Mouse (Mus musculus) thymus, postnatal 25 days (tissue): ENCODE measurements around the gene Map10.

Source experiments
- DNase-seq: peaks from one replicate; pipeline ENCODE4 v3.0.0; 2022

The Map10 gene

DNA sequence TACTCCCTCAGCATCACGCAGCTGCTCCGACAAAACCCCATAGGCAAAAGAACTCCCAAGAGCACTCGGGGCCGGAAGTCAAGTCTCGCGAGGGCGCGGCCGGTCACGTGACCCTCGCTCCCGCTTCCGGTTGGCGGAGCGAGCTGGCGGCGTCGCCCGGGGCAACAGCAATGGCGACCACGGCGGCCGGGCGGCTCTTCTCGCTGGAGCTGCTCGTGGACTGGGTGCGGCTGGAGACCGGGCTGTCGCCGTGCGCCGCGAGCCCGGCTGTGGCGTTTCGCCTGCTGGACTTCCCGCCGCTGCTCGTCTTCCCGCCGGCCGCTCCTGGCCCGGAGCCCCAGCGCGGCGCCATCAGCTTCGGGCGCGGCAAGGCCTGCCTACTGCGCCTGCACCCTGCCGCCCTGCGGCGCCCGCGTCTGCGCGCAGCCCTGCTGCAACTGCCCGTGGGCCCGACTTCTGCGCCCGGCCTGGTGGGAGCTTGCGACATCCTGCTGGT lies at the start of gene Map10:
Gene Map10 (plus strand): TSS at position 119 of the 496 bp plus-strand sequence.
- peak; percentile 86 for DNase-seq

DNA sequence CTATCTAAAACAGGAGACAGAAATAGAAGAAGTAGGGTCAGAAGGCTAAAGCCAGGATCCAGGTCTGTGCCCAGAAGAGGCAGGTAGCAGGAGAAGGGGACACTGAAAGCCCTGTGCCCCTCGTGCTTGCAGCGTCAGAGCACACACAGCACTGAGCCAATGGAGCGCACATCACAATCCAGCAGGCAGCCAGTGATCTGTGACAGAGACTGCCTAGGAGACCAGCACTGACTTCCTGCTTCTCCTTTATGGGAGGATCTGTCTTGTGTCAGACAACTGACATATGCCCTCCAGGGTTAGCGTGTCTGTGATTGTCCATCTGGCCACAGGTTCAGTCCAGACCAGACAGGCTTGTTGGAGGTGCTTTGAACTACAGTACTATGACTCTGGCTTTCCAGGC lies 49.3 kb upstream of the Map10 start:
- DNase-seq = no peak

DNA sequence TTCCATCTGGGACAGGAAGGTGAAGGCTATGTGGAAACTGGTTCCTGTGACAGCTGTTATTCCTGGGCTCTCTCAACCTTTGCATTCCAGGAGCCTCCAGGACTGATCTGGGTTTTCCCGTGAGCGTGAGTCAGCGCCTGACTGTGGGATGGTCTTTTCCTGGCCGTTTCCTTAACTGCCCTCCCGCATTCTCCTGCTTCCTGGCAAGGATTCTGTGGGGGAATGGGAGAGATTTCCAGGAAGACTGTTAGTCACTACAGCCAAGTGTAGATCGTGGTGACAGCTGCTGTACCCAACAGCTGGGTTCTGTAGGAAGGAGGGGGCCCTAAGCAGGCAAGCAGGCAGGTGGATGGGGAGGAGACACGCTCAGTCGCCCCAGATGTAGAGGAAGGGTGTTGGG lies 45.3 kb upstream of the Map10 start:
- no peak for DNase-seq

DNA sequence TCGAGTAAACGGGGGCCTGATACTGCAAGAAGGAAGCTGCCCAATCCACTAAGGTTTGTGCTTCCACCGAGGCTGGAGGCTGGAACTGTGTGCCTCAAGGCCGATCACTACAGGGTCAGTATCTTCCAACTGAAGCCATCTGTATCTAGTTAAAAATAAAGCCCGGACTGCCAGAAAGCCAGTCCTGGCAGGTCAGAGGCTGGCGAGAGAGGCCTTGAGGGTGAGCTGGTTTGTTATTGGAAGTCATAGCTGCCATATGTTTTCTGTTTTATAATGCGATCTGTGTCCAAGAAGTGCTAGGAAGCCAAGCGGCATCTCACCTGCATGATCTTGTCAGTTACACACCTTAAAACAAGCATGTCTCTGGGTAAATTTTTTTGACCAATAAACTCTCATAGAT lies 43.2 kb upstream of the Map10 start:
- no peak for DNase-seq

DNA sequence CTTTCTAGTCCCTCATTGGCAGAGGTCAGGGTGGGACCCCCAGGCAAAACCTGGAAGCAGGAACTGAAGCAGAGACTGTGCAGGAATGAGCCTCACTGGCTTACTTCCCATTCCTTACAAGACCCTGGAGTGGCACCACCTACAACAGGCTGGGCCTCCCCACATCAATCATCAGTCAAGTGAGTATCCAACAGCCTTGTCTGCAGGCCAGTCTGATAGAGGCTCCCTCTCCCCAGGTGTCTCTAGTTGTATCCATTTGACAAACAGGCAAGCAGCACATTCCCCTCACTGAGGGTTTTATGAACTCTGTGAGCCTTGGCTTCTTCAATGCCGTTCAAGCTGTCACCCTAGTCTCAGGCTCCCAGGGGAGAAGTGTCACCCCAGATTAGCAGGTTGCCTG lies 40.8 kb upstream of the Map10 start:
- no peak for DNase-seq

DNA sequence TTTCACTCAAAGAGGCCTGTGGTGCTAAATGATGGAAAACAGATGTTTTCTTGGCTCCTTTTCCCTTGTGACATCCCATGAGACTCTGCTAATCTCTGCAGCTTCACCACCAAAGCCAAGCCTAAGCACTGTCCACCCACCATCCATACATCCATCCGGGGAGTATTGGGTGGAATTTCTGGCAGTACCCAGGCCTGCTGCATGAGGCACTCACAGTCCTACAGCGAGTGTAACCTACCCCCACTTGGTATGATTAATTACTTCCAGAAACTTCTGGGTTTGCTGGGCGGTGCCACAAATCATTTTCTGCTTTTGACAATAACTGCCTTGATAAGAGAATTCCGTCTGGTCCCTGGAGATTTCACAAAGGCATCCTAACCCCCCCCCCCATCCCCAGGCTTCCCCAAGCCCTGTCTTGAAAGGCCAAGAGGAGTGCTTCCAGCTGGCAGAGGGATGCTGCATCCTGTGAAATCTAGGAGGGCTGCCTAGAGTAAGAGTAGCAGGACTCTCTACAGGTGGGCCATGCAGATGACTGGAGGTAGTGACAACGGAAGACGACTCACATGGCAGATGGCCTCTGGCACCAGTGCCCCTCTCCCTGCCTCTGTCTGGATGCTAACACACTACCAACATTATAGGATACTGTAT lies 31.1 kb upstream of the Map10 start:
- DNase-seq = no peak

DNA sequence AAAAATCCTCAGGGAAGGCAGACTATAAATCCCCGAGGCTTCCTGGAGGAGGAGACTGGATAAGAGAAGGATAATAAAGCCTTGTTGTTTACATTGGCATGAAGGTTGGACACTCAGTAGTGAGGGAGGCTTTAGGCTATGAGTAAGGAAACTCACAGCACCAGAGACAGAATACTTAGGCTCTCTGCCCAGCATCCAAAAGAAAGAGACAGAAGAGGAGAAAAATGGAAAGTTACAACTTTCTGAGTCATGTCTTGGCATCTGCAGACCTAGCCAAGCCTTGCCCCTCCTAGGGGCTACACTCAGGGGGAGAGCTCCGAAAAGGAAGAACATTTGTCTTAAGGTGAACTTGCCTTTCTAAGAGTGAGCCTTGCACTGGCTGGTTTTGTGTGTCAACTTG lies 30.0 kb upstream of the Map10 start:
- no peak for DNase-seq

DNA sequence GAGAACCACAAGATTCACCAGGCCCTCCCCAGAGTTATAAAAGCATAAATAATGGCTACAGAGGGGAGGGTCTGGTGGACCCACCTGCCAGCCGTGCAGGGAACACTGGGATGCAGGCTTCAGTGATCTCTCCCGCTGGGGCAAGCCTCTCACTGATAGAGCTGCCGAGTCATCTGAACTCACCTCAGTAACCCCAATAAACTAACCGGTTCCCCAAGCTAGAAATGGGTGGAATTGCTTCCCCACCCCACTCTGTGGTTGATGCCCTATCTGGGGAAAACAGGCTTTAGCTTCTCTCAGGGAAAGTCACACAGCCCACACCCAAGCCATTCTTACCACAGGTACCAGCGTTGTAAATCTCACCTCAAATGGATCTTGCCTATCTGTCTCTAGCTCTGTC lies 28.9 kb upstream of the Map10 start:
- no peak for DNase-seq

DNA sequence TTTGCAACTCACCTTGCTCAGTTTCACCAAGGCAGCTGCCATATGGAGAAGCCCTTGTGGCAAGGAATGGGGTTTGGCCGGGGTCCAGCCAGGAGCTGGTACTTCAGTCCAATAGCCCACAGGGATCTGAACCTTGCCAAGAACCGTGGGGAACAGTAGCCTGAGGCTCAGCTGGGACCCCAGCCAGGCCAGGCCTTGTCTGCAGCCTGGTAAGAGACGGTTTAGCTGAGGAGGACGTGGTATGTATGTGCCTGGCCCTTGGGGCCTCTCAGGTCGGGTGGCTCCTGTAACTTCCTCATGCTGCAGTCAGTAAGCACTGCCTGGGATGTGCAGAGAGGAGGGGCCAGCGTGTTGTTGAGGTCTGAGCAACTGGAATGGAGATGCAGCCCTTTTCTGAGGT lies 27.8 kb upstream of the Map10 start:
- DNase-seq = no peak

DNA sequence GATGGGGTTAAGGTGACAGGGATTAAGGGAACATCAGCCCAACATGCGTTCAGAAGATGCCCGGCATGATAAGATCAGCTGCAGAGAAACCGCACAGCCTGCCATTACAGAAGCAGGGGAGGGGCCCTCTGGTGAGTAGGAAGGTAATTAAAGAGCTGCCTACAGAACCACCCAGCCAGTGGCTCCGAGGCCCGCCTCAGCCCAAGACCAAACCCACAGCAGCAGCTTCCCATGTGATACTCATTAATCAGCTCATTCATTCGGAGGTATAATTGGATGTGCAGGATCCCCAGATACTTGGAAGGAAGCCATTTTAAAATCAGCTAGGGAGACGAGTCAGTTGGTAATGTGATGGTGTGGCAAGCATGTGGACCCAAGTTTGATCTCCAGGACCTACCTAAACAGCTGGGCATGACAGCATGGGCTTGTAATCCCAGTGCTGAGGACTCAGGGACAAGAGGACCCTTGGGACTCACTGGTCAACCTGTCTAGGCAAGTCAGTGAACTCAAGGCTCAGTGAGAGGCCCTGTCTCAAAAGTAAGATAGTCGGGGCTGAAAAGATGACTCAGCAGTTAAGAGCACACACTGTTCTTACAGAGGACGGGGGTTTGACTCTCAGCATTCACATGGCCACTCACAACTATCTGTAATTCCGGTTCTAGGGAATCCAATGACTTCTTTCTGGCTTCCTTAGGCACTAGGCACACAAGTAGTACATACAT lies 23.7 kb upstream of the Map10 start:
- no peak for DNase-seq

DNA sequence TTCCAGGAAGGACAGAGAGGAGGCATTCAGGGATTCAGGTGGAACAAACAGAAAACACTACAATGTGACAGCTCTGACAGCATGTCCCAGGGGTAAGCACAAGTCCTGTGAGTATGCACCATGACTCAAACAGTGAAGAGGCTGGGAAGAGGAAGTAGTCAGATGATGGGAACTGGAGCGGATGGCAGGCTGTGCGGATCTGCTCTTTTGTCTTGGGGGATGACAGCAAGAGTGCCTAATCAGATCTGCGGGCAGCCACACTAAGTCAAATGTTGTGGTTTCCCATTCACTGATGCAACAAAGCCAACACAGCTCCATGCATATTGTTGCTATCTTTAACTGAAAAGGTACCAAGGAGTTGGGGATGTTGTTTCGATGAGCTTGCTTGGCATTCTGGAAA lies 20.2 kb upstream of the Map10 start:
- DNase-seq = no peak

DNA sequence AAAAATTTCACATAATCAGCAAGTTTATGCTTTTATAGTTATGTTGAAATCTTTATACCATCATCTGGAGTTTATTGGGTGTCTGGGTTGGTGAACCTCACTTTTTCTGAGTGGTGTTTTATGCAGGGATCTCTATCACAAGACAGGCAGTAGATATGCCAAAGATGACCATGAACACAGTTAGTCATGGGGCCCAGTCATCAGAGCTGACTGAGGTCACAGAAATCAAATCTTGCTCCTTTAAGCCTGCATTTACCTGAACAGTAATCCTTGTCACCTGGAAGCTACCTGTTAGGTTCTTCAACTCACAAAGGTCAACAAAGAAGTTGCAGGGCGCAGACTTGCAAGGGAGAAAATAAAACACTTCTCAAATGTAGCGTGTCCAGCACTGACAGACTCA lies 14.8 kb upstream of the Map10 start:
- DNase-seq = no peak

DNA sequence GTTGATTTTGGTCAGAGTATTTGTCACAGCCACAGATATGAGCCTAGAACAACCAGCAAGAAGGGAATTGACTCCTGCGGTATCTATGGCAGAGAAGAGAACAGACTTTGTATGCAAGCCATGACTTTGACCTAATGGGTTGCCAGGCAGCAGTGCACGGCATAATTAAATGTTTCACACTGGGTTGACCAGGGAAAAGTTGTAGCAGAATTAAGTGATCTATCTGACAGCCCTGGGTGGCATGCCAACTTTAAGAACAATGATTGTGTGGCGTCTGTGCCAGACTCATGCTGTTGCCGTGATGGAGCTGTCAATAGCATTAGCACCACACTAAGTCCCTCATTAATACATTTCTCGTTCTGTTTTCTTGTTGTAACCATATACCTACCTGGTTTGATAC lies 11.1 kb upstream of the Map10 start:
- no peak for DNase-seq

DNA sequence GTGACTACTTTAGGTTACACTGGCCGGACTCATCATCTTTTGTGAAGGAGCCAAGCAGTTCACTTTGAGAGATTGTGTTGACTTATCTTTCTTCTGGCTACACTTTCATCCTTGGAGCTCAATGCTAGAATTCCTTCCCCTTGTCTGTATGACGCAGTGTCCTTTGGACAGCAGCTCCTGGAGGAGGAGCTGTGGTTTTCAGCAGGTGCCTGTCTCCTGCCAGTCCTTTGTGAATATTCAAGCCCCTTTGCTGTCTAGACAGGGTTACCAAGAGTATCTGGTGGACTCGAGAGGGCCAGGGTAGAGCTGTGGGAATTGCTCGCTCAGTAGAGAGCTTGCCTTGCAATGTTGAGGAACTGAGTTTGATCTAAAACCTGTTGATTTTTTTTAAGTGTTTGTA lies 10.7 kb upstream of the Map10 start:
- no peak for DNase-seq

DNA sequence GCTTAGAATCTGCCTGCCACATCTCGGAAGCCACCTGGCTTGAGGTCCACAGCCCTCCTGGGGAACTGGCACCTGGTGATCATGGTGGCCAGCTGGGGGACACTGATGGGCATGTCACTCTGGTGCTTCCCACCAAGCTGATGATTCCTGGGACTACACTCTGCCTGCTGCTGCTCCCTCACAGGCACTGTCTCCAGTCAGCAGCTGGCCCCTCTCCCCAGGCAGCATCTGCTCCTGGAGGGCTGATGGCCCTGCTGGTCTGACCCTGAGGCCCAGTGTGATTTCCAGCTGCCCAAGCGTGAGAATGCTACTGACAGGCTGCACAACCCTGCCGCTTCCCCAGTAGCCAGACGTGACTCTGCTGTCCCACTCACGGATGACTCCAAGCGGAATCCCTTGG lies 9.2 kb upstream of the Map10 start:
- DNase-seq = no peak

DNA sequence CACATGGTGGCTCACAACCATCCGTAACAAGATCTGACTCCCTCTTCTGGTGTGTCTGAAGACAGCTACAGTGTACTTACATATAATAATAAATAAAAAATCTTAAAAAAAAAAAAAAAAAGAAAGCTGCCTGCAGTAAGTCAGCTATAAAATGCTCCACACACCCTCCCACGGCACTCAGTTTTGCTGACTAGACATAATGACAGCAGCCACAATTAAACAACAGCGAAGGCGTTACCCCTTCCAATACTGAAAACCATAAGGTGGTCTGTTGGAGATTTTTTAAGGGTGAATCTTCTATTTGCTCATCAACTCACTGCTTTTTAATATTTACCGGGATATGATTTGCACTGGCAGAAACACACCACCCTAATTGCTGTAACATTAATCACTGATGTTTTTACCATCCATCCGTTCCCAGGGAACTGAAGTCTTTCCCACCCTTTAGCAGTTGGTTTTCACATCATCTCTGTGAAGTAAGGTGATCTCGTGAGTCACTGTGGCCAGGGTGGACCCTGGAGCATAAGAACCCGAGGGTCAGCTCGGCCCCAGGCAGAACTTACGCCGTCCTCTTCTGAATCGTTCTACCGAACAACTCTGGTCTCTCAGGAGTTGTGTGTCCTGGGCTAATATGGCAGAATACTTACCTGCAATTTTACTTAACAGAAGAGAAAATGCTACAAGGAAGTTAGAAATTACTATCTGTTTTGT lies 7.5 kb upstream of the Map10 start:
- DNase-seq = no peak

DNA sequence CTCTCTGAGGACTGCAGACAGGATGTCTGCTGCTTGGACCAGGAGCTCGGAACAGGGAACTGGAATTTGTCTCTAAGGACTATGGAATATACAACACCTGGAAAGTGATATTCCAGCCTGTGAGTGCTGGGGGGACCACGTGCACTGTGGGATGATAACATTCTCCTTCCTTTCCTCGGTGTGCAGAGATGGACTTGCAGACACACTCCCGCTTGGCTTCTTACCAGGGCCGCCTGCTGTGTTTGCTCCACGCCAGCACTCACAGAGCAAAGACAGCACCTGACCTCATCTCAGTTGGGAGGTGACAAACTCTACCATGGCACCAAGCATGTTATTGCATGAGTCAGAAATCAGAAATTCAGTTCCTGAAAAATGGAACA lies 7.0 kb upstream of the Map10 start:
- no peak for DNase-seq

DNA sequence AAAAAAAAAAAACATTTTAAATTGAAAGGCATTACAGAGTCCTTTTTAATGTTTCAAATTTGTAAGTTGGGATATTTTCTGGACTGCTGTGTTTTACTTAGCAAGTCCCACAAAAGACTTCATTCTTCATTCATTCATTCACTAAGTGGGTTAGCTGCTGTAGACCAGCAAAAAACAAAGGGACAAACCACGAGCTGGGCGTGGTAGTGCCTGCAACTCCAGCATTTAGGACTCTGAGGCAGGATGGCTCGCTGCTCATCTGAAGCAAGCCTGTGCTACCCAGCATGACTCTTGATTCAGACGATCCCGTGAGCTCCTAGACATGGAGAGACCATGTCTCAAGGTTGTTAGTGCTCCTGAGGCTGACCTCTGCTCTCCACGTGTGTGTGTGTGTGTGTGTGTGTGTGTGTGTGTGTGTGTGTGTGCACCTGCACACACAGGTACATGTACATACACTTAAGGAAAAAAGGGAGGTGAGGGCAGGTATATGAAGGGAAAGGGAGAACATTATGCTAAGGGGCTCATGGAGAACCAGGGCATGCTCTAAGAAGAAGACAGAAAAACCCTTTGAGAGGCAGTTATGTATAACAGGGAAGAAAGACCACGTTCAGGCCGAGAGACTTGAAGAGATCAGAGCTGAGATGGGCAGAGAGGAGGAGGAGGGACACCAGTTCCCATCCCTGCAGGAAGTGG lies 4.3 kb upstream of the Map10 start:
- DNase-seq = no peak

DNA sequence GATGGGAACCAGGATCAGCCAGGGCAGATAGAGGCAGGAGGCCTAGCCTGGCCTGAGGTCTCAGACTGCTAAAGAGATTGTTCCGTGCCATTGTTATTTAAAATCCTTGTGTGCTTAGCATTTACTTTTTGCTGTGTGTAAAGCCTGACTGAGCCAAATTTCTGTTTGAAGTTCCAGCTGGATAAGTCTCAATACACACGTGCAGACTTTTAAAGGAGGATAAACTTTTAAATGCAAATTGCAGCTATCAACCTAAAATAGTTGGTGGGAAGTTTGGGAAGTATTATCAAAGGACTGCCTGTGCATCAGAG lies 3.8 kb upstream of the Map10 start:
- no peak for DNase-seq

DNA sequence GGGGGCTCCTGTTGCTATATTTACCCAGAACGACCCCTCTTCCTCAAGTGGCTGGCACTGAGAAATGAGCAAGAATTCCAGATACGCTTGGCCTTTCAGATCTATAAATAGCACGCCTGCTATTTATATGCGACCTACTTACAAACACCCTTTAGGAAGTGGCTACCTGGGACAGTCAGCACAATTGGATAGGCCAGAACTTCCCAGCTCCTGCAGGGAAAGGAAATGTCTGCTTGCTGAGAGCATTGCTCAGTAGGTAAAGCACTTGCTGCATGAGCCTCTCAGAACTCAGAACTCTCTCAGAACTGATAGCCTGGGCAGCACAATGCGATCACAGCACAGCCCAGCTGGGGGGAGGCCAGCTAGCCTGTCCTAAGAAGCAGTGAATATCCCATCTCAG lies 3.4 kb upstream of the Map10 start:
- no peak for DNase-seq

DNA sequence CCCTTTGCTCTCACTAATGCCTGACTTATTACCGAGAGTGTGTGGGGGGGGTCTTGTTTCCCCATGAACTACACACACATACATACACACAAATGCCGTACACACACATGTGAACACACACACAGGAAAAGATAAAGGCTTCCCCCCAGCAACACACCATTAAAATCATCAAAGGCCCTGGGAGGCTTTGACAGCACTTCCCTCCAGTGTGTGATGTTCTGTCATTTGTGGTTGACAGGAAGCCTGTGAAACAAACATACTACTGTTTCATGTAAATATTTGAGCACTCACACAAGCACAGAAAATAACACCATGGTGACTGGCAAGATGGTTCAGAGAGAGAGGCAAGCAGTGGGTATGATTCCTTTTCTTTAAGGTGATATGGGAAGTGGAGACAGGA lies 2.4 kb upstream of the Map10 start:
- DNase-seq = peak; percentile 26

DNA sequence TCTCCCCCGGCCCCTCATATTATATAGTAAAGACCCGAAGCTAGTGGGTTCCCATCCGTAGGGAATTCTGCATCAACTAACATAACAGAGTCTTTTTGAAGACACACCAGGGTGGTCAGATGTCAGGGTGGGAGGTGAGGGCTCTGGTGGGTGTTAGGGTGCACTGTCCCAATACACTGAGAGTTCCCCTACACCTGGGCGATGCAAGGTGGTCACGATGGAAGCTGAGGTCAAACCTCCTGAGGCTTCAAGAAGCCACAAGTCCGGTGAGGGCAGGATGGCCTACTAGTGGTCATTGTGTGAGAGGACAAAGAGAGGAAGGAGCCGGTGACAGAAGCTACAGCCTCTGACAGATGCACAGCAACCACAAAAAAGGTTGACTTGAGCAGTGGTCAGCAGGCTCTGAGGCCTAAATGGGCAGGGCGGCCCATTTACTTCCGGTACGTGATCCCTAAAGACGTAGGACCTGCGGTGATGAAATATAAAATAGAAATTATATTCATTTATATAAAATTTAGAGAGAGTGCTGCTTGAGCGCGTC lies 389 bp upstream of the Map10 start:
- no peak for DNase-seq

DNA sequence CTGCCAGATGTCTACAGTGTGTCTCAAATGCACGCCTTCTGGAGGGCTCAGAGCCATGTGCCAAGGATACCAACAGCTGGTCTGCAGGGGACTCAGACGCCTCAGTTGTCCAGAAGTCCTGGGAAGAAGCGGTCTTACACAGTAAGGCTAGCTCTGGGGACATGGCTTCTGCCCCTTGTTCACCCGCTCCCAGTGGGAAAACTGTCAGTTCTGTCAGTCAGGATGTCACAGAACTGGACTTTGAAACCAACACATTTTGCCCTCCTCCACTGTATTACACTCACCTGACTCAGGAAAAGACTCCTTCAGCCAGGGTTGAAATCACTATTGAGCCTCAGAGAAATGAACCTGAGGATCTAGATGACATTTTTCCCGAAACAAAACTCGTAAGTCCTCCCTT lies 802 bp downstream of the Map10 start:
- no peak for DNase-seq

DNA sequence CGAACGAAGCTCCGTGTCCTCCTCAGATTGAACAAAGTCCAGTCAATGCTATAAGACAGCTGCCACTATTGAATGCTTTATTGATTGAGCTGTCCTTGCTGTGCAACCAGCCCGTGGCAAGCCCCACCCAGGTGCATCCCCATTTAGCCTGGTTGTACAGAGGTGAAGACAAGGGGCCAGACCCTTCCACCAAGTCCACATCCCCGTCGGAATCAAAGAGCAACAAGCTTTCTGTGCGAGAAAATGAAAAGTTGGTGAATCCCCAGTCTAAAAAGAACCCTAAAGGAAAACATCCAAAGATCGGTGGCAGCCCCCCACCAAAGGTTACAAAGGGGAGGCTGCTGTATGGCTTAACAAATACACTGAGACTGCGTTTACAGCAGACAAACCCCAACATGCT lies 1.3 kb downstream of the Map10 start:
- no peak for DNase-seq
